Mouse (Mus musculus) left cerebral cortex, postnatal 10 days (tissue): ENCODE measurements around the gene Clip4. TPM values are rescaled to one million over a fixed set of nuclear protein-coding genes. Genes with fewer than 3 reads are reported as not detected.
"Not testable (repeated sequence)": the region's sequence is repeated elsewhere in the genome, so short reads cannot be mapped to it uniquely, and the experiment has no call there.

Experiments
- DNase-seq, 2 experiments: peaks; one replicate each; pipeline ENCODE4 v3.0.0; 2021 to 2022; ENCODE audit warnings: low spot score in 2 of 2, mixed read lengths in 1 of 2; ENCODE audit errors: extremely low spot score in 1 of 2
- intact Hi-C: fragments of 180-260 bp; cut with DNase I; formaldehyde crosslinking; loops from one replicate; pipeline ENCODE4 v1.15.1; 2025
- total RNA-seq, 2 experiments: library from RNA; stranded (reverse); gene quantifications; 2 replicates each; pipeline ENCODE4 v1.2.3; 2021

The Clip4 gene
- total RNA-seq = 10 to 100 TPM; 51.6 to 55.4 TPM

DNA sequence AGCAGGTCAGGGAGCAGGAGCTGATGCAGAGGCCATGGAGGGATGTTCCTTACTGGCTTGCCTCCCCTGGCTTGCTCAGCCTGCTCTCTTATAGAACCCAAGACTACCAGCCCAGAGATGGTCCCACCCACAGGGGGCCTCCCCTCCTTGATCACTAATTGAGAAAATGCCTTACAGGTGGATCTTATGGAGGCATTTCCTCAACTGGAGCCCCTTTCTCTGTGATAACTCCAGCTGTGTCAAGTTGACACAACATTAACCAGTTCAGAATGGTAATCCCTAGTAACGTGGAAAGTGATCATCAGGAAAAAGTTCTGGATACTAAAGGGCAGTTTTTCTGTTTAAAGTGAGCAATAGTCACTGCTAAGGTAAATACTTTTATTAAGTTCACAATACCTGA, at the start of gene Clip4:
Gene Clip4 (plus strand): TSS at position 301 of the 400 bp plus-strand sequence.
- intact Hi-C loops, DNase-seq: not testable (repeated sequence)

DNA sequence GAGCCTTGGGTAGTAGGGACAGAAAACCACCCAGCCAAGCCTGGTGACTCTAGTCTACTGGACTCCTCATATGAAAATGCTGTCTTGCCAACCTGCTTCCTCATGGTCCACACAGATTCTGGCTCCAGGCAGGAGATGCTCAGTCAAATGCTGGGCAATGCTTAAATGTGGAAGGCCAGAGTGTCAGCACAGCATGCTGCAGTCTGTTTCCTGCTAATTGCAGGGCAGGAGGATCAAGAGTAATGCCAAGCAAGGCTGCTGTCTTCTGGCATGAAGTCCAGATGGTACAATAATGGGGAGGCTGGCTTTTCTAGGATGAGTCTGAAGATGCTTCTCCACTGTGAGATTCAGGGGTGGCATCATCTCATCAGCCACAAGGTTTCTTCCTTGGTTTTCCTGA, 47.8 kb upstream of the Clip4 start:
- intact Hi-C loops = no loop called here
- DNase-seq = no peak

DNA sequence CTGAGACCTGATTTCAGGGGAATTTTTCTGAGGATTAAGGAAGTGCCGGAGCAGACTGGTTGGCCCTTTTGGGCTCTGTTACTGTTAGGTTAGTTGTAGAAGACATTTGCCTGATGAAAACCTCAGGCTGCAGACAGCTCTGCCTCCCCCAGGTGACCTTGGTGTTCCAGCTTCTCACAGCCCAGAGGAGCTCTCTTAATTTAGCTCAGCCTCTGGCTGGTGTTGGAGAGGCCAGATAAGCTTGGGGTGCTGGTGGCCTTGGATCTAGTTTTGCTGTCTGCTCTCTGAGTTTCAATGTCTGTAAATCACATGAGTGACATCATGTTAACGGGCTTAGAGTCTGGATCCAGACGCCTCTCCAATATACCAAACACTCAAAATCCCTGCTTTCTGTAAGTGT, 47.3 kb upstream of the Clip4 start:
- no peak for DNase-seq
- intact Hi-C loops = no loop called here

DNA sequence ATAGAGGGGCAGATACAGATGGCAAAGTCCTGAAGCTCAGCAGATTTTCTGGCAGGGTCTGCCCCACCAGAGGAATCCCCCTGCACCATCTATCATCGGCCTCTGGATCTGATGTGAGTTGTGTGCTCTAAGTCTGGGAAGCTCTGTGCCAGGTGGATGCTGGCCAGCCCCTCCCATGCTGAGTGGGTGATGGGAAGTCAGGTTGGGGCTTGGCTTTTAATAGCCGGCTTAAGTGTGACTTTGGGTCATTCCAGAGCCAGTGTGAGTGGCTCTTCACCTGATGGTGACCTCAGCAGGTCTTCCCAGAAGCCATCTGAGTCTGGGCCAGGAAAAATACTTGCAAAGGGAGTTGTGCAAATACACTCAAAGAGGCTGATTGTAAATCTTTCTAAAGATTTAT, 37.6 kb upstream of the Clip4 start:
- intact Hi-C loops = no loop called here
- no peak for DNase-seq

DNA sequence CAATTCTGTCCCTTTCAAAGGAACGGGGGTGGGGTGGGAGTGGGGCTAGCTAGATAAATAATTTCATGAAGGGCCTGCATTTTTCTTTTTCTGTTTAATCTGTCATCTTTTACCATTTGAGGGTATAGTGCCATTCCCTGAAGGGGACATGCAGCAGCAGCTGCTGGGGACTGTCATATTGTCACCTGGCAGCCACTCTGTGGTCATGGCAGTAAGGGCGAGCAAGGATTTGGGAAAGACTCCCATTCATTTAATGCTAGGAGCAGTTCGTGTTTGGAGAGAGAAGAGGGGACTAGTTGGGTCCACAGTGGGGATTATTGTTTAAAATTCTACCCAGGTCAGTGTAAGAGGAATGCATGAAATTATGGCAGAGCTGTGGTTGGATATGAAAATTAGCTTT, 31.8 kb upstream of the Clip4 start:
- intact Hi-C loops = no loop called here
- no peak for DNase-seq

DNA sequence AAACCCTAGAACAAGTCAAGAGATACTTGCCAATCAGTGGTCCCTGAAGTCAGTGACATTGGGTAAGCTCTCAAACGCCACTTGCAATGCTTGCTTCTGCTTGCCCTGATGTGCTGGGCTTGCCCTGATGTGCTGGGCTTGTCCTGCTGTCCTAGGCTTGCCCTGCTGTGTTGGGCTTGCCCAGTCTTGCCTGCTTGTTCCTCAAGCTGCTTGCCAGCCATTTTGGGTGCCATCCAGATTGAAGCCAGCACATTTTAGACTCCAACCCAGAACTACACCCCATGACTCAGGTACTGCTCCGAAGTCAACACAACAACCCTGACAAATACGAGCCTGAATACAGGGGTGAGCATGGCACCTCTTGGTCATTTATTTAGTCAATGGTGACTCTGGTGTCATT, 26.1 kb upstream of the Clip4 start:
- intact Hi-C loops = no loop called here

DNA sequence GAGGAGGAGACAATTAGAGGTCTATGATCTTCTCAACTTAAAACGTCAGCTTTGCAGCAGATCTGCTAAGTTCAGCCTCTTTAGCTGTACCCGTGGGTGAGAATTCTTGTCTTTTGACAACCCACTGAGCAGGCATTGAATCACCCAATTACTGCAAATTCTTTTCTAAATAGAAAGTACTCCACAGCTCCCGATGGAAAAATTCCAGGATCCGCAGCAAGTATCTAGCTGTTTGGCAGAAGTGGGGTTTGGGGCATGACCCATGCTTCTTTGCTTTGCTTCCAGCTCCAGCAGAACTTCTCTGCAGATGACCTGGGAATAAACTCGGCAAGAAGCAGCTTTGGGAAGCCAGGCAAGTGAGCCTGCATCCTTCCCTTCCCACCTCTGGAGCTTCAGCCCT, 25.3 kb upstream of the Clip4 start:
- DNase-seq = peak in 1 of 2 experiments; percentile 20
- intact Hi-C loops = no loop called here

More for the DNA sequence above, 26.1 kb upstream of the Clip4 start:
- DNase-seq = no peak

DNA sequence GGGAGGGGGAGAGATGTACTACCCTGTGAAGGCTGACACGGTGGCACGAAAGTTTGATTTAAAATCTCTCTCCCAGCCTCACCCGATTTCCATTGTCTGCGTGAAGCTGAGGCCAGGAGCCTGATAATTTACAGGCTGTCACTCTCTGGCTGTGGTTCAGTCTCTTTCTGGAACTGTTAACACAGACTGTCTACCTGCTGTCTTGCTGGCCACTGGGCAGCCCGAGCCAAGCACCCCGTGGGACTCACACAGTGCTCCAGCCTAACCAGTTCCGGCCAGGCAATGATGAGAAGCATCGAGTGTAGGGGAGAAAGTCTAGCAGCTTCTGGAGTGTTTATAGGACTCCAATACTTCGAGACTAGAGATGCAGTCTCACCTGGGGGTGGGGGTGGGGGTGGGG, 22.2 kb upstream of the Clip4 start:
- intact Hi-C loops = no loop called here
- no peak for DNase-seq

DNA sequence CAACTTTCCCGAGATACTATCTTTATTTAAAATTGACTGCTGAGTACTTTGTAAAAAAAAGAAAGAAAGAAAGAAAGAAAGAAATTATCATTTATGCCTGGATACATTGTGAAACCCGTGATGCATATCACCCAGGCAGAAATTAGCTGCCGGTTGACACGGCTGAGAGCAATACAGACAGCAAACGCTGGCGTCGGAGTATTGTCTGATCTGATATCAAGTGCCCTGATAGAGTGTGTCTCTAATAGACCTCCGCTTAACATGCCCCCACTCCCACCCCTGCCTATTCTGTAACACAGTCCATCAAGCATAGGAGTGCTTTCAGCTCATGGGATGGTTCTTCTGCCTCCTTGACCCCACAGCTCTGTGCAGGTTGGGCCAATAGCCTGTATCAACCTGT, 20.7 kb upstream of the Clip4 start:
- intact Hi-C loops = no loop called here
- no peak for DNase-seq

DNA sequence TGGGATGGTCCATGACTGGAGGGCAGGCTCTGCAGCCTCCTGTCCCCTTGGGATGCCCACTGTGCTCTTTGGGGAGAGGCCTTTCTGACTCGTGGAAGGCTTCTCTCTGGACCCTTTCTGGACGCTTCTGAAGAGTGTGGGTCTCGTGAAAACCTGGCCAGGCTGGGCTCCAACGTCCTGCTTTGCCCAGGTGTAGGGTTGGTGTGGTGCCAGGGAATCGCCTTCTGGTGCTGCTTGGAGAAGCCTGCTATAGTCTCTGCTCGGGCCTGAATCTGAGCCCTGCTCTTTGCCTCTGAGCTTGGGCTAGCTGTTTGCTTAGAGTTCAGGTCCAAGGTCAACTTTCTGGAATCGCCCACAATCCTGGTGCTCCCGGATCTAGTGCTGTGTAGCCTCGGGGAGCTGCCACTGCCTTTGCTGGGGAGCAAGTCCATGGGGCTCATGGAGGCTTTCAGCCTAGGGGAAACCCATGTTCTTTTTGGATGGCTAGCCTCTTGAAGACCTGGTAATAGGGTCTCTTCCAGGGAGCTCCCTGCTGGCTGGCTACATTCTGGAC, 18.6 kb upstream of the Clip4 start:
- no peak for DNase-seq
- intact Hi-C loops = no loop called here

DNA sequence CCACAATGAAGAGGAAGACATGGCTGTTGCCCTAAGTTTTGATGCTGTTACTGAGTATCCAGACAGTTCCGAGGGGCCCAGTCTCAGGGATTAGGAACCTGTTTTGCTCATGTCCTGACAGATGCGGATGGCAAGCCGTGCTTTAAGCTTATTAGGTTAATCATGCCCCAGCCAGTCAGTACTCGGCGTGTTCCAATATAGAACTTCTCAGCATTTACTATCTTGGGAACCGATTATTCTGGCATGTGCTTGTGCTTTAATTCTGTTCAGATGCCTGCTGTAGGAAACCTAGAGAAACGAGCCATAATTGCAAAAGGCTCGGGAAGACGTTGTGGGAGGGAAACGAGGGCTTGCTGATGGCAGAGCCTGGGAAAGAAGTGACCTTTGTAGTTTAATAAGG, 15.4 kb upstream of the Clip4 start, which contains the start of gene Pcare:
Gene Pcare (minus strand): TSS at position 64 of the 400 bp plus-strand sequence.
- DNase-seq = no peak
- intact Hi-C loops = no loop called here

DNA sequence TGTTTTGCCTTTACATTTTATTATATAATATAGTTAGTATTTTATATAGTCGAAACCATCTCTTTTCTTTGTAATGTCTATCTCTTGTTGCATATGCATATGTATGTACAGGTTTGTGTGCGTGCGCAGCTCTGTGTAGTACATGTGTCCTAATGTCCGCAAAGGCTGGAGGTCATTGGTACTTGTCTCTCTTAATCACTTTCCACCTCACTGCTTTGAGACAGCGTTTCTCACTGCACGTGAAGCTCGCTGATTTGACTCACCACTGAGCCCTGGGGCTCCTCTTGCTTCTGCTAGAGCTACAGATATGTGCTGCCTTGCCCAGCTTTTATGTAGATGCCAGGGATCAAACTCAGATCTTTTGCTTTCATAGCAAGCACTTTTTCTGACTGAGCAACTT, 7.7 kb upstream of the Clip4 start:
- DNase-seq = no peak
- intact Hi-C loops = no loop called here

DNA sequence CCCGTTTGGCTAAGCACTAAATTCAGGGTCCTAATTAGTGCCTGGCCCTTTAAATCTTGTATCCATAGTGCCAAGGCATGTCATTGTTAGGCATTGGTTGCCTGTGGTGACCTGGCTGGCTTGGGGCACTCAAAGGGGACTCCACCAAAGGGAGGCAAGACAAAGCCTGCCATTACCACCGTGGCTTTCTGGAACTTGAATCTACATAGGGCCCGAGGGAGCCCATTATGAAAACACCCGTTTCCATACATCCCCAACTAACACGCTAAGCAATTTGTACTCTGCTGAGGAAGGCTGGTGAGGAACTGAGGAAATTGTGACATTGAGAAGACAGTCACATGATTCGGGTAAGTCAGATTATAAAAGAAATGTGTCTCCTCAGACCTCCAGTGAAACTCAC, 1.3 kb downstream of the Clip4 start:
- intact Hi-C loops = no loop called here
- no peak for DNase-seq

DNA sequence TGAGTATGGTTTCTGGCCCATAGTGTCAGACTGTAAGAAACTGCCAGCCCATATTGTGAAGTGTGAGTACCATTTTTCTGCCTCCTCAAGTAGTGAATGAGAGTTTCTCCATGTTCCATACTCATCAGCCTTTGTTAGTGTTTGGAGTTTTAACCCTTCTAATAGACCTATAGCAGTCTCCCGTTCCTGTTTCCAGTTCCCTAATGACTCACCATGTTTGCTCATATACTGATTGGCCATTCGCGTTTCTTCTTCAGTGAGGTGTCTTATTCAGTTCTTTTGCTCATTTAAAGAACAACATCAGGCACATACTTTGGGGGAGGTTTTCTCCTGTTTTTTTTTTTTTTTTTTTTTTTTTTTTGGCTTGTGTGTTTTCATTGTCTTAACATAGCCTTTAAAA, 2.4 kb downstream of the Clip4 start:
- intact Hi-C loops = no loop called here
- no peak for DNase-seq

DNA sequence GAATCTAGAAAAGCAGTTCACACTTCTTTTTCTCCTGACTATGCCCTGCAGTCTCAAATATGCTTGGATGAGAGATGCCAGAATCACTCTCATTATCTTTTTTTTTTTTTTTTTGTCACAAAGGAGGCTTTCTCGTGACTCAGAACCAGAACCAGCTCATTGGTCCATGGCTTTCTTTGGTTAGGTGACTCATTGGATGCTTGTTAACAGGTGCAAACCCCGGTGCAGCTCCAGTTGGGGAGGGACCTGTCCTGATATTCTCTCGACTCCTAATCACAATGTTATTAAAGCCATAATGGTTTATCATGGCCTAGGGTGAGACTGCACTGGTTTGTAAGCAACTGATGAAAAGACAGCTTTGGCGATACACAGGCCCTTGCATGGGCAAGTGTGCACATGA, 5.9 kb downstream of the Clip4 start:
- DNase-seq = no peak
- intact Hi-C loops = no loop called here

DNA sequence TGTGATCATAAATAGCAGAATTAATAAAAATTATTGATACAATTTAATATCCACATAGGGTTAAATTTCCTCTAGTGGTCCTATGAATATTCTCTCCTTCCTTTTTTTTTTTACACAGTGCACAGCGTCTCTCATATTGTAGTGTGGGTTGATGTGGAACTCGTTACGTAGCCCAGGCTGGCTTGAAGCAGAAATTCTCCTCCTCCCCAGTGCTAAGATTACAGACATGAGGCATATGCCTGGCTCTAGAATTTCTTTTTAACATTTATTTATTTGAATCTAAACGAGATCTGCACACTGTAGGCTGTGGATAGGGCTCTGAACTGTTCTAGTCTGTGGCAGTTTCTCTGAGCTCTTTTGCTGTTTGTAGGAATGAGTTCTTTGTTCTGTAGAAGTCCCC, 7.0 kb downstream of the Clip4 start:
- intact Hi-C loops = no loop called here
- DNase-seq = no peak

DNA sequence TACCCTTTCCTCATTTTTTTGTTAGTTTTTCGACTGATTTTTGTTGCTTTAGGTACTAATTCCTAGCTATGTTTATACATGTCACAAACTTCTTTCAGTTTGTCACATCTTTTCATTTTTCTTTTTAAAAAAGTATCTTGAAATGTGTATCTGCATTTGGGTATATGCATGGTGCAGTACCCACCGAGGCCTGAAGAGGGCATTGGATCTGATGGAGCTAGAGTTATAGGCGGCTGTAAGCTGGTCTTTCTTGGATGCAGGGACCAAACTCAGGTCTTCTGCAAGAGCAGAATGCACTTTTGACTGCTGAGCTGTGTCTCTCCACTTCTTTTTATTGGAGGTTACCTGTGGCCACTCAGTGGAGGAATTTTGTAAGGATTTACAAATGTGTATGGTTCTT, 10.4 kb downstream of the Clip4 start:
- no peak for DNase-seq
- intact Hi-C loops = no loop called here

DNA sequence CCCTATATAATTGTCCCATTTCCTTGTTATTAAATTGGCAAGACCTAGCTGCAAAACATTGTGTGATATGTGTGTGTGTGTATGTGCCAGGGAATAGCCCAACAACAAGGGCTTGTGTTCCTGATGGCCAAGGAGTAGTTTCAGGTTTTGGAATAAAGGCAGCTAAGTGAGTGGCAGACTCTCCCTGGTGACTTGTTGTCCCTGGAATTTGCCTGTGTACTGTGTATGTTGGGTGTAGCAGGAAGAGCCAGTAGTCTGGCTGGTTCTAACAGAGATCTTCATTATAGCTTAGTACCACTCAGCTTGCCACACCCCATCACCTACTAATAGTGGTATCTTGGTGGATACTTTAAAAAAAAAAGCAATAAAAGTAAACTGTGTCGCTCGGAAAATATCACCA, 12.2 kb downstream of the Clip4 start:
- intact Hi-C loops = loop anchor here (5.0 kb wide), 1 partner anchor 108 kb away; the partner anchor contains the start of gene Togaram2
- no peak for DNase-seq

DNA sequence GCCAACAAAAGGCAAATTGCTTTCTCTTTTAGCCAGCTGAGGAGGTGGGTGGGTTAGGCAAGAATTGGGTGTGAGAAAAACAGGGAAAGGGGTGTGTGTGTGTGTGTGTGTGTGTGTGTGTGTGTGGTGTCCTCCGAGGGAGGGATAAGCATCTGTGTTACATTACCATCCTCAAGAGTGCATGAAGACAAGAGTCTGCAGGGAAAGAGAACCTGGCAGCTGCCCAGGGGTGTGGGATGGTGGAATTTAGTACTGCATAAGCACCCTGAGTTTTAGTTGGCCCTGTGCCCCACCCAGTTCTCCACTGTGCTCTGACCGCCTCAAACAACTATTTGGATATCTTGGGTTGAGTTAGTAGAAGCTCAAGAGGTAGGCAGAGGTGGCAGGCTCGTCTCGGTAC, 12.7 kb downstream of the Clip4 start:
- intact Hi-C loops = loop anchor here (5.0 kb wide), 1 partner anchor 109 kb away; the partner anchor contains the start of gene Togaram2
- peak; percentile 11 to 87 for DNase-seq

DNA sequence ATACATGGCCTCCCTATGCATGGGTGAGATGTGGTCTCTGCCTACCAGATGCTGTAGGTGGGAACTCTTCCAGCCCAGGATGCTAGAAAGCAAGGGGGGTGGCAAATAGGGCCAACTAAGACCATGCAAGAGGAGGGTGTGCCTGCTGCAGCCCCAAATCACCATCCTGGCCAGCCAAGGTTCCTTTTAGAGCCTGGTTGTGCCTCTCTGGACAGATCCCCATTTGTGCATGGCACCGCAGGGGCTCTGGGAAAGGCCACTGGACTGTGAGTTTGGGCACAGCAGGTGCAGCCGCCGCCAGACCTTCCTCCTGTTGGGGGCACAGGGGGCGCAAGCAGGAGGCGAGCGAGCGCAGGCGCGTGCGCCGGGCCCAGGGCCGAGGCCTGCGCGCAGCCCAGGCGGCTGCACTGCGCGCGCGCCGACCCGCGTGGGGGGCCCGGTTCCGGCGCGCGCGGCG, 14.0 kb downstream of the Clip4 start:
- intact Hi-C loops = loop anchor here (5.0 kb wide), 1 partner anchor 110 kb away; the partner anchor contains the start of gene Togaram2
- peak in 1 of 2 experiments; percentile 60 for DNase-seq
